Mouse (Mus musculus) heart, adult 8-10 months (tissue): ENCODE results near the gene Asah2. TPM values are rescaled to one million over a fixed set of nuclear protein-coding genes. Genes with fewer than 3 reads are reported as not detected.

ENCODE experiments used
- DNase-seq: peaks from one replicate; pipeline ENCODE4 v3.0.0; 2022; ENCODE audit warnings: low spot score
- total RNA-seq, 4 experiments: library from RNA; stranded (reverse); gene quantifications; 2 replicates each; pipeline ENCODE4 v1.2.4; 2022

Asah2 gene
- total RNA-seq, 4 experiments from 2014 or later = 13.5 to 16.6 (median 15.5) TPM

- DNase-seq = no peak
Observed at GRCm38 (mm10) chr19:31975882-31976281, 132.1 kb downstream of the Asah2 start.

- peak; percentile 67 for DNase-seq
Observed at GRCm38 (mm10) chr19:31971998-31972397, 136.0 kb downstream of the Asah2 start.

GRCm38 (mm10) chr19:31971405-31971804 lies 136.6 kb downstream of the Asah2 start:
- DNase-seq = no peak

GRCm38 (mm10) chr19:31967933-31968532 lies 140.0 kb downstream of the Asah2 start:
- no peak for DNase-seq

- no peak for DNase-seq
Observed at GRCm38 (mm10) chr19:31963147-31963546, 144.9 kb downstream of the Asah2 start.

- no peak for DNase-seq
Observed at GRCm38 (mm10) chr19:31960434-31960833, 147.6 kb downstream of the Asah2 start.

- DNase-seq = no peak
Observed at GRCm38 (mm10) chr19:31956359-31956758, 151.7 kb downstream of the Asah2 start.

GRCm38 (mm10) chr19:31954696-31955095 lies 153.3 kb downstream of the Asah2 start:
- no peak for DNase-seq

- no peak for DNase-seq
Observed at GRCm38 (mm10) chr19:31954267-31954666, 153.7 kb downstream of the Asah2 start.

- no peak for DNase-seq
Observed at GRCm38 (mm10) chr19:31953799-31954198, 154.2 kb downstream of the Asah2 start.

- DNase-seq = no peak
Observed at GRCm38 (mm10) chr19:31950793-31951489, 157.1 kb downstream of the Asah2 start.

Other genes starting within 250 kb of the Asah2 start
- not detected for gene A1cf, start 239.4 kb downstream of the Asah2 start, total RNA-seq